ENCODE assay signal across 9 mouse cellular contexts in the genomic region with DNA sequence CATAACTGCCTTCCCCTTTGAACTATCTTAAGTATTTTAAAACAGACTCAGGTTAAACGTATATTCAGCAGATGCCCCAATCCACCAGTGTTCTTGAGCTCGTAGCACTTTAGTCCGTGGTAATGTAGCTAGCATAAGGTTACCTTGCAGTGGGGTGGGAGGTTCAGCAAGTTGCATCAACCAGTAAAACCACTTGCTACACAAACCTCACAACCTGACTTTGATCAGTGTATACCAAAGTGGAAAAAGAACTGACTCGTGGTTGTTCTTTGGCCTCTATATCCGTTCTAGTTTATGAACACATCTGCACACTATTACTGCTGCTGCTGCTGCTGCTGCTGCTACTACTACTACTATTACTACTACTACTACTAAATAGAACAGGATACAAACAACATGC. TPM values are rescaled to one million over a fixed set of nuclear protein-coding genes. Genes with fewer than 3 reads are reported as not detected.
DNase-seq lines count a peak whose midpoint lies in the region; ATAC-seq and TF ChIP-seq lines count a peak whose summit lies in the region.
"Had no signal": no experiment of that assay in that cellular context is flagged by ENCODE, and none has a peak within 500 bp of the region (broad histone marks: within the 10 kb centered on the region; RNA-seq: fewer than 3 reads in every experiment).

No protein-coding gene starts in this region.

- DNase-seq in CD4-positive, CD25-positive, alpha-beta regulatory T cell, adult 2 months (ENCODE audit: low read depth, low spot score) = peak; percentile 30
- no peak for DNase-seq in layer of hippocampus, adult 2 months (ENCODE audit: low spot score in 2 of 2)
- no peak for DNase-seq in layer of hippocampus, adult 9-11 months
- DNase-seq in forebrain, postnatal 0 days = no peak
- no peak for DNase-seq in cerebellum, postnatal 4 days (ENCODE audit: low spot score in 2 of 2)
- no peak for DNase-seq in gastrocnemius, adult 18-20 months (ENCODE audit: low spot score)

- H3K4me1 ChIP-seq in forebrain, postnatal 0 days (ENCODE audit: insufficient read depth) = peaks cover 29% of the 10 kb centered on the region
- H3K4me1 ChIP-seq in midbrain, embryonic 15.5 days = peaks cover 30% of the 10 kb centered on the region

- no peak overlapping the region for H3K4me3 ChIP-seq in layer of hippocampus, adult 2 months
- H3K4me3 ChIP-seq in forebrain, postnatal 0 days (ENCODE audit: low read depth, low read length) = no peak overlapping the region
- no peak overlapping the region for H3K4me3 ChIP-seq in midbrain, embryonic 15.5 days

- ATAC-seq in CD4-positive, CD25-positive, alpha-beta regulatory T cell, adult 4 months = no peak
- no peak for ATAC-seq in forebrain, postnatal 0 days
- ATAC-seq in midbrain, embryonic 15.5 days (replicated peaks) = no peak

- no peaks in the 10 kb centered on the region for H3K27me3 ChIP-seq in forebrain, postnatal 0 days (ENCODE audit: insufficient read depth, low read length)
- H3K27me3 ChIP-seq in midbrain, embryonic 15.5 days (replicated peaks) = no peaks in the 10 kb centered on the region
- H3K27me3 ChIP-seq: Patski had no signal

- no peak overlapping the region for H3K9ac ChIP-seq in forebrain, postnatal 0 days
- peak overlapping the region; percentile 60; the same call in 1 of the 2 replicates for H3K9ac ChIP-seq in midbrain, embryonic 15.5 days

- peak overlapping the region; percentile 100 for H3K27ac ChIP-seq in layer of hippocampus, adult 2 months
- H3K27ac ChIP-seq in forebrain, postnatal 0 days (ENCODE audit: low read depth, low read length) = peak overlapping the region; percentile 96; the same call in 1 of the 2 replicates
- peak overlapping the region; percentile 97; the same call in 1 of the 2 replicates for H3K27ac ChIP-seq in midbrain, embryonic 15.5 days

- H3K4me2 ChIP-seq in forebrain, postnatal 0 days (ENCODE audit: low read depth) = no peak overlapping the region
- no peak overlapping the region for H3K4me2 ChIP-seq in midbrain, embryonic 15.5 days

- no peaks in the 10 kb centered on the region for H3K9me3 ChIP-seq in forebrain, postnatal 0 days (ENCODE audit: low read length)
- H3K9me3 ChIP-seq in midbrain, embryonic 15.5 days = no peaks in the 10 kb centered on the region

- 94% methylated on average over 5 of the region's 5 CpGs for WGBS in forebrain, postnatal 0 days
- 90% methylated on average over 5 of the region's 5 CpGs for WGBS in midbrain, embryonic 15.5 days

- no peaks in the 10 kb centered on the region for H3K36me3 ChIP-seq in forebrain, postnatal 0 days (ENCODE audit: insufficient read depth)
- no peaks in the 10 kb centered on the region for H3K36me3 ChIP-seq in midbrain, embryonic 15.5 days (replicated peaks)

- TF ChIP-seq CTCF in layer of hippocampus, adult 2 months (conservative IDR thresholded peaks at IDR 0.05) = no peak
- no peak for TF ChIP-seq CTCF in forebrain, postnatal 0 days (IDR thresholded peaks at IDR 0.05; ENCODE audit: low read depth)

RNA-seq across cellular contexts. Expression of gene Rheb, which starts 1.4 kb away (rescaled TPM):
- polyA plus RNA-seq in CD4-positive, CD25-positive, alpha-beta regulatory T cell, adult 4 months (2017; shearing (Covaris generic)) = 10 to 100 TPM; 72.8 to 96.1 TPM
- 100 to 1,000 TPM; 106 to 115 TPM for total RNA-seq in layer of hippocampus, adult 2 months (2021)
- 117 and 133 TPM in 2 replicates for total RNA-seq in forebrain, postnatal 0 days (2014; rRNA removed)
- 335 and 342 TPM in 2 replicates for polyA plus RNA-seq in forebrain, postnatal 0 days (2015; fragmentation: Nextera tagmentation; extraction: Ambion mirVana)
- 209 and 228 TPM in 2 replicates for polyA plus RNA-seq in midbrain, embryonic 15.5 days (2015; fragmentation: Nextera tagmentation; extraction: Ambion mirVana)
- 10 to 100 TPM; 62.1 to 71.5 TPM for total RNA-seq in gastrocnemius, adult 18-20 months (2021)
